Mouse (Mus musculus) retina, postnatal 7 days (tissue): ENCODE data around the gene Slxl1.
"Not testable (repeated sequence)": the region's sequence is repeated elsewhere in the genome, so short reads cannot be mapped to it uniquely, and the experiment has no call there.

Experiments used
- DNase-seq: peaks from one replicate; pipeline ENCODE4 v3.0.0-alpha.2; 2012; ENCODE audit warnings: low read depth, low spot score

Gene Slxl1

GRCm38 (mm10) chrX:55226576-55226975 lies at the start of gene Slxl1:
Gene Slxl1, plus strand, starts transcription at chrX:55226876.
- not testable (repeated sequence) for DNase-seq
